Mouse (Mus musculus) hindbrain, embryonic 11.5 days (tissue): ENCODE measurements around the gene Sim1. TPM values are rescaled to one million over a fixed set of nuclear protein-coding genes. Genes with fewer than 3 reads are reported as not detected.
A peak's percentile ranks its signal among the peaks of the same experiment; 100 is the strongest.

ENCODE experiments used
- ATAC-seq: fragments of 200-750 bp; cut with Nextera tagmentation; 2 replicates; pipeline ENCODE4 v1.8.0; 2017; ENCODE audit warnings: mild to moderate bottlenecking, moderate TSS enrichment, moderate library complexity; ENCODE audit not compliant: low FRiP score
- DNase-seq: peaks from one replicate; pipeline ENCODE4 v3.0.0-alpha.2; 2015; ENCODE audit warnings: low spot score
- H3K27ac ChIP-seq: fragments of 300-500 bp; sonication (generic); 2 replicates; pipeline ENCODE4 v1.5.1; 2014; ENCODE audit warnings: mild to moderate bottlenecking, low read depth, low read length
- H3K27me3 ChIP-seq: fragments of 300-500 bp; sonication (generic); 2 replicates; pipeline ENCODE4 v1.6.1; 2014; ENCODE audit warnings: mild to moderate bottlenecking, low read length, moderate library complexity, mixed read lengths; ENCODE audit not compliant: control insufficient read depth, insufficient read depth
- H3K36me3 ChIP-seq: fragments of 300-500 bp; sonication (generic); 2 replicates; pipeline ENCODE4 v1.6.1; 2014; ENCODE audit warnings: mild to moderate bottlenecking, low read length, moderate library complexity, mixed read lengths; ENCODE audit not compliant: control insufficient read depth, insufficient read depth
- H3K4me1 ChIP-seq: fragments of 300-500 bp; sonication (generic); replicated peaks from 2 replicates; pipeline ENCODE4 v1.6.1; 2014; ENCODE audit warnings: low read length, mixed read lengths; ENCODE audit not compliant: control insufficient read depth, insufficient read depth
- H3K4me2 ChIP-seq: fragments of 300-500 bp; sonication (generic); replicated peaks from 2 replicates; pipeline ENCODE4 v1.6.1; 2014; ENCODE audit warnings: mild to moderate bottlenecking, low read depth, low read length
- H3K4me3 ChIP-seq: fragments of 300-500 bp; sonication (generic); 2 replicates; pipeline ENCODE4 v1.5.1; 2014; ENCODE audit warnings: low read depth, low read length
- H3K9ac ChIP-seq: fragments of 300-500 bp; sonication (generic); 2 replicates; pipeline ENCODE4 v1.6.1; 2014; ENCODE audit warnings: low read depth, low read length
- H3K9me3 ChIP-seq: fragments of 300-500 bp; sonication (generic); 2 replicates; pipeline ENCODE4 v1.6.1; 2016; ENCODE audit warnings: low read length; ENCODE audit not compliant: control insufficient read depth
- WGBS: fragments of 180-500 bp; shearing (Covaris S2); extraction: QIAGEN DNeasy Blood & Tissue Kit; methylation state at CpG from one replicate; pipeline ENCODE4 v1.1.7; 2014; 5-methylcytosine and 5-hydroxymethylcytosine counted together
- polyA plus RNA-seq: library from polyadenylated mRNA; unstranded; fragments of >200 nt; fragmentation: Nextera tagmentation; extraction: Ambion mirVana; gene quantifications from 2 replicates; pipeline ENCODE4 v1.2.1, GENCODE M21; 2014

Sim1 gene
- polyA plus RNA-seq, 1 experiment from 2014 or later = 0.90 TPM

DNA sequence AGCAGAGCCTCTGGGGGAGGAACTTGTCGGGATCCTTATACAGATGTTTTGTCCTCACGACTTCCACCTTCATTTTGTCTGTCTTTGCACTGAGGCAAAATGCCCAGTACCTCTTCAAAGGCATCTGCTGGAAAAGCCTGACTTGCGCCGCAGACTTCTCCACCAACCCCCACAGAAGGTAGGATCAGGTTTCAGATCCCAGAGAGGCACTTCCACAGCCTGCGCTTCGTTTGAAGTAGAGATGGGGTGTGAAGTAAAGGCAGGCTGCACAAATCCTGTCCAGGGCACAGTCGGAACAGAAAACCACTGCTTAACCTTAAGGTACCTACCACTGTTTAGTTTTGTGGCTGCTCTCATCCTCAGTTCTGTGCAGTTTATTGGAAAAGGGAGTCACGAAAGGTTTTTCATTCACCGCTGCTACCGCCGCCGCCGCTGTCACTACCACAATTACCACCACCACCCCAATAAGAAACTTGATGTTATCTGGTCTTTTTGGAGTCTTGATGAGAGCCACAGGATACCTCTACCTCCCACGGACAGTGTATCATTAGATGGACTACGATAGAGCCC lies 1.7 kb upstream of the Sim1 start:
- no peak overlapping the region for H3K4me2 ChIP-seq
- H3K9ac ChIP-seq = no peak overlapping the region
- H3K36me3 ChIP-seq = no peaks in the 10 kb centered on the region
- WGBS = 0% methylated on average over 15 of the region's 15 CpGs
- no peak overlapping the region for H3K4me3 ChIP-seq
- H3K27me3 ChIP-seq = peaks cover 65% of the 10 kb centered on the region
- ATAC-seq = no peak
- no peaks in the 10 kb centered on the region for H3K9me3 ChIP-seq
- no peak overlapping the region for H3K27ac ChIP-seq
- H3K4me1 ChIP-seq = 0 out of 2 replicates have a peak, but pooled peaks cover 8% of the 10 kb centered on the region
- DNase-seq = peak; percentile 58

DNA sequence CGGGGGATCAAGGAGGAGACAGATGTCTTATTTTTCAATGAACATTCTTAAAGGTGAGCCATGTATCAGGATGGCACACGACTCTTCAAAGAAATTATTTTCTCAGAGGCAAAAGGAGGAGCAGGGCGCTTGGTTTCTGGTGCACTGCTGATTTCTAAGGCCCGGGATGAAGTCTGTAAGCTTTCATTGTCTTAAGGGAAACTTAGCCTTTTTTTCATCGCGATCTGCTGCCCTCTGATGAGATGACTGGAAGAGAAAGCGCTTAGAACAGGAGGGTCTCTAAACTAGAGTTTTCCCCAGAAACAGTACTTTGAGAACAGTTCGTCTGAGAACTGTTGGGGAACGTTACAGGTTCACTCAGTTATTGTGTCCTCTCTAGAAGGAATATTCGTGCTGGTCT lies 1.0 kb upstream of the Sim1 start:
- Histone ChIP-seq H3K36me3 (no peaks in the 10 kb centered on the region), H3K4me3 (no peak overlapping the region), H3K9me3 (no peaks in the 10 kb centered on the region), H3K9ac (no peak overlapping the region), H3K27me3 (peaks cover 70% of the 10 kb centered on the region), H3K4me2 (no peak overlapping the region), H3K4me1 (0 out of 2 replicates have a peak, but pooled peaks cover 8% of the 10 kb centered on the region), H3K27ac (no peak overlapping the region)
- DNase-seq = no peak
- 3% methylated on average over 10 of the region's 10 CpGs for whole genome bisulfite sequencing
- no peak for ATAC-seq

DNA sequence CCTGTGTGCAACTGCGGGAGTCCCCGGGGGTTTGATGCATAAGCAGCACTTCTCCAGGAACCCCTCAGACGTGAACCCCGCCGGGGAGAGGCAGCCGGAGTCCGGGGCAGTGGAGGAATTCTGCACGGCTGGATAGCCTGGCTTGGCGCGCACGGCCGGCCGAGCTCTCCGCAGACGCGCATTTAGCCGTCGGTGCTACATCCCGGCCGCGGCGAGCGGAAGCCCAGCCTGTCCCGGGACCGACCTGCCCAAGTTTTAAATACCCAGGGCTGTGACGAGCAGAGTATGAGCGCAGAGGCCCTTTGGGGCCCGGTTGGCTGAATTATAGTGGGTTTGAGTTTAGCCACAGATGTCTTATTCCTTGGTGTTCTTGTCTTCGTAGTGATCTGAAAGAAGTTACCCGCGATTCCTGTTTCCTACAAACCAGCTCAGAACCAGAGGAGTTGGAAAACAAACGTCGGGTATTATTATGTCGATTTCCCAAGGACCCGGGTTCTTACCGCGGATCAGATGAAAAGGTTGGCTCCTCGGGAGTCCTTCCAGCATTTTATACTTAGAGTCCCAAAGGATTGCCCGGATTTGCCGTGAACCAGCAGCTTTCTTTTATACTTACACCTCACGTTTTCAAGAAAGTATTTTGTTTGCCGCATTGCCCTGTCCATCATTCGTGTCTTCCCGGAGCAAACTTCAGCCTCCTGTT lies 687 bp downstream of the Sim1 start:
- Histone ChIP-seq H3K4me3 (peak overlapping the region; percentile 45), H3K4me2 (peak overlapping the region; percentile 87), H3K9ac (no peak overlapping the region), H3K9me3 (no peaks in the 10 kb centered on the region), H3K27me3 (peaks cover 69% of the 10 kb centered on the region), H3K4me1 (0 out of 2 replicates have a peak, but pooled peaks cover 8% of the 10 kb centered on the region), H3K27ac (no peak overlapping the region), H3K36me3 (no peaks in the 10 kb centered on the region)
- under 1% methylated on average over 44 of the region's 44 CpGs for WGBS
- ATAC-seq = peak; percentile 23
- DNase-seq = peak; percentile 61

DNA sequence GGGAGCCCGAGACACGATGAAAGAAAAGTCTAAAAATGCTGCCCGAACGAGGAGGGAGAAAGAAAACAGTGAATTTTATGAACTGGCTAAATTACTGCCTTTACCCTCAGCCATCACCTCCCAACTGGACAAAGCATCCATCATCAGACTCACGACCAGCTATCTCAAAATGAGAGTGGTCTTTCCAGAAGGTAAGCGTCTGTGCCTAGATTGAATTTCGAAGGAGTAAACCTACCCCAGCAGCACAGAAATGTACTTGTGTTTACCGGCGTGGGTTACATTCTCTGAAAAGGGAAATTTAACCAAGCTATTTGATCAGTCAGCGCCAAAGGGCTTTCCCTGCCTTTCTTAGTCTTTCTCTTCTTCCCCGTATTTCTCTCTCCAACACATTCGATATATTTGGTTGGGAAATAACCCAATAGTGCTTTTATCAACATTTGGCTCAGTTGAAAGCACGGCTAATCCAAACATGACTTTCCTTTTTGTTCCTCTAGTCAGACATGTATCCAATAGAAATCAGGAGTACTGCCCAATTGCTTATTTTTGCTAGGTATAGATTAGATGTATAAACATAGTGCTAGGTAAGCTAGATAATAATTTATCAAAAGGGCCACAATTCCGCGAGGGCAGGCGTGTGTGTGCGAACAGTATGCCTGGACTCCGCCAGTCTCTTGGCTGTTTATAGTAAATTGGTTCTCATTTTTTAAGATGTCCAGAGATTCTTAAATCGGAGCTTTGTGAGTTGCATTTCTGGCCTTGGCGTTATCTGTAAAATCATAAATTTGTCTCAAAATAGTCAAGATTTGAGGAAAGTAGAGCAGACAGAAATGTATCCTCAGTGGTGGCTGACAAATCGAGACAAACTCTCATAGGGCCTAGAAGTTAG lies 1.6 kb downstream of the Sim1 start:
- no peaks in the 10 kb centered on the region for H3K9me3 ChIP-seq
- DNase-seq (peak; percentile 64), ATAC-seq (no peak)
- WGBS = 4% methylated on average over 21 of the region's 21 CpGs
- no peak overlapping the region for H3K4me2 ChIP-seq
- H3K4me1 ChIP-seq = 0 out of 2 replicates have a peak, but pooled peaks cover 8% of the 10 kb centered on the region
- peaks cover 70% of the 10 kb centered on the region for H3K27me3 ChIP-seq
- no peaks in the 10 kb centered on the region for H3K36me3 ChIP-seq
- no peak overlapping the region for H3K27ac ChIP-seq
- H3K9ac ChIP-seq = no peak overlapping the region
- H3K4me3 ChIP-seq = no peak overlapping the region

DNA sequence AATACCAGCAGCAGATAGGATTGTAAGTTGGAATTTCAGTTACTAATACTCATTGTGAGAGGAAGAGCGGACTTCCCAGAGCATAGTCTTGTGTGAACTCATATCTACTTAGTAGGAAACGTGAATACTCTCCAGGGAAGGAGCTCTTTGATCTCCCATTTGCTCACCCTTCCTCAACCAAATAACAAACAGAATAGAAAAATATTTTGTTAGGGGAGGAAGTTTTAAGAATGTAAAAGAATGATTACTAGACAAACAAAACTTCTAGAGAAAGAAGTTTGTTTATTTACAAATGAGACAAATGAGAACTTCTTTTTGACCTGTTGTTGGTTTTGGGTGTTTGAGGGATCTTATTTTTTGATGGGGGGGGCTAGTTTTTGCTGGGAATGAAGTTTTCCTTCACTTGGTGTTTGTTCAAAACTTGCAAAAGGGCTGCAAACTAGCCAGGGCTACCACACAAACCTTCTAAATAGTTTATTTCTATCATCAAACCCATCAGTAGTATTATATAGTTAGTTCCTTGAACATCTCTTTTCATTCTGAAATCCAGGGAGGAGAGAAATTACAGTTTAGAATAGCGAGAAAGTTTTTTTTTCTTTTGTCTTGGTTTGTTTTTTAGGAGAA lies 2.3 kb downstream of the Sim1 start:
- DNase-seq (peak; percentile 40), ATAC-seq (no peak)
- 7% methylated on average over 3 of the region's 3 CpGs for WGBS
- no peak overlapping the region for H3K4me2 ChIP-seq
- no peak overlapping the region for H3K4me3 ChIP-seq
- no peaks in the 10 kb centered on the region for H3K36me3 ChIP-seq
- no peak overlapping the region for H3K9ac ChIP-seq
- peaks cover 73% of the 10 kb centered on the region for H3K27me3 ChIP-seq
- H3K9me3 ChIP-seq = no peaks in the 10 kb centered on the region
- 0 out of 2 replicates have a peak, but pooled peaks cover 8% of the 10 kb centered on the region for H3K4me1 ChIP-seq
- no peak overlapping the region for H3K27ac ChIP-seq

DNA sequence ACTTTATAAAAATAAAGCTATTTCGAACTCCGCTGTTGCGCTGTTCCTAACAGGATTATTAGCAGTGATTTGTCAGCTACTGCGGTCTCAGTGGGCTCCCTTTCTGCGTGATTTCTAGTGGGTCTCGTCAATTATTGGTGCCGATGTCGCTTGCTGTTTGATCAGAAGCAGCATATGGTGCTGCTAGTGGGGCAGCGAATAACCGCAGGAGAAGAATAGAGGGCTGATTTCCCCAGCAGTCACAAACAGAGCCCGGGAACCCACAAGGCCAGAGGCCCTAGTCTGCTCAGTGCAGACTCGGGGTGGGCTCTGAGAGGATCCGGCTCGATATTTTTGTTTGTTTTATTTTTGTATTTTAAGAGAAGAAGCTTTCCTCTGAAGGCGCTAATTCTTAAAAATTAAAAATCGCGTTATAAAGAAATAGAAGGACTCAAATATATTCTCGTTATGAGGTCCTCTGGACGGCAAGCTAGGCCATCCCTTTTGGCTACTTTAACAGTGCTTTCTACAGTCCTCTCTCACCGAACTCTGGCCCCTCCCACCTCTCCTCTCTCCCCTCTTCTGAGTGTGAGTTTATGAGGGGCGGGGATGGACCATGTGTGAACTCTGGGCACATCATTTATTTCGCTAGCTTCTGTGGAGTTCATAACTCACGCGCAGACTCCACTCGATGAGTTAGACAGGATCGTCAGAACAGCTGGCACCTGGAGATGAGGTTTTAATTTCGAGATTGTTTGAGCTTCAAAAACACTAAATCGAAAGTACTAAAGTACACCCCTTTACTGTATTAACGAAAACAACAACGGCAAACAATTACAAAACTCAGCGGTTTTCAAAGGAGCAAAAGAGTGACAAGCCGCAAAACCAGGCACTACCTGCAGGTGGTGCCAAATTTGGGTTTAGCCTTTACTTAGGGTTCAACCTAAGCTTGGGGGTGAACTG lies 3.2 kb downstream of the Sim1 start:
- no peak overlapping the region for H3K4me3 ChIP-seq
- H3K36me3 ChIP-seq = no peaks in the 10 kb centered on the region
- ATAC-seq (no peak), DNase-seq (peak; percentile 77)
- peaks cover 8% of the 10 kb centered on the region; the same call in 1 of the 2 replicates for H3K4me1 ChIP-seq
- no peak overlapping the region for H3K27ac ChIP-seq
- H3K9ac ChIP-seq = no peak overlapping the region
- no peak overlapping the region for H3K4me2 ChIP-seq
- peaks cover 71% of the 10 kb centered on the region for H3K27me3 ChIP-seq
- H3K9me3 ChIP-seq = no peaks in the 10 kb centered on the region
- 2% methylated on average over 32 of the region's 32 CpGs for WGBS

DNA sequence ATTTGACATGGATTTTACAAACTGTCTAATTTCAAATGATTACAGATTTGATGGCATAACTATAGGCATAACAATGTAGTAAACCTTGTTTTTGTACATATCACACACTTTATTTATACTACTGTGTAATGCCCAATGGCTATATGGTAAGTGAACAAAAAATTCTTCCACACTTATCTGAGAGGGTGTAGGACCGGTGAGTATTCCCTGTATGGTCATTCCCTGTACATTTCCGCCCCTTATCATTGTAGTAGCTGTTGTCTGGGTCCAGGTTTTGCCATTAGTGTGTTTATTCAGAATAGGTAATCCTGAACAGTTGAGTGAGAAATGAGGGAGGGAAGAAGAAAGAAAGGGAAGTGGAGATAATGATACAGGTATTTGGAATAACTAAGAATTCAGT lies 4.1 kb downstream of the Sim1 start:
- Histone ChIP-seq H3K4me1 (peaks cover 9% of the 10 kb centered on the region; the same call in 1 of the 2 replicates), H3K36me3 (no peaks in the 10 kb centered on the region), H3K9me3 (no peaks in the 10 kb centered on the region), H3K27ac (no peak overlapping the region), H3K4me3 (no peak overlapping the region), H3K9ac (no peak overlapping the region), H3K27me3 (peaks cover 70% of the 10 kb centered on the region), H3K4me2 (no peak overlapping the region)
- ATAC-seq (no peak), DNase-seq (peak; percentile 36)
- WGBS = 15% methylated on average over 2 of the region's 2 CpGs
